13 mouse cellular contexts compared by ENCODE assay signal in the genomic region with DNA sequence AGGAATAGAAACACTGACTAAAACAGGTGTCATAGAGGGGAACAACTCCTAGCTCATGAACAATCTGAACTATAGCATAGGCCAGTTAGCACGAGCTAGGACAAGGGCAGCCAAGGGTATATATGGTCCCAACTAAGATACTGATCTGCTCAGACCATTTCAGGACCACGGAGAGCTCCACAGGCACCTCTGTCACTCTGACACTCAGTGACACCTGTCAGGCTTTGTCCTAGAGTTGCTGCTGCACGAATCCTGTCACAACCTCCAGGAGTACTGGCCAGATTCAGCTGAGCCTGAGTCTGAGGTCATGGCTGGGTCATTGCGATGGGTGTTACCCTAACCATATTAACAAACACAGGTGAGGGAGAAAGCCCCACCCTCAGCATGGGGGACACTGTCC. TPM values are rescaled to one million over a fixed set of nuclear protein-coding genes. Genes with fewer than 3 reads are reported as not detected.
DNase-seq lines count a peak whose midpoint lies in the region; ATAC-seq lines count a peak whose summit lies in the region.
"Had no signal": no experiment of that assay in that cellular context is flagged by ENCODE, and none has a peak within 500 bp of the region (broad histone marks: within the 10 kb centered on the region; RNA-seq: fewer than 3 reads in every experiment).

No protein-coding gene starts in this region.

- H3K4me3 ChIP-seq in forebrain, embryonic 10.5 days = no peak overlapping the region
- no peak overlapping the region for H3K4me3 ChIP-seq in forebrain, embryonic 15.5 days
- no peak overlapping the region for H3K4me3 ChIP-seq in heart, embryonic 12.5 days
- H3K4me3 ChIP-seq: limb, embryonic 12.5 days had no signal

- 36% methylated on average over 4 of the region's 4 CpGs for WGBS in forebrain, embryonic 10.5 days
- 38% methylated on average over 4 of the region's 4 CpGs for WGBS in forebrain, embryonic 15.5 days
- WGBS in heart, embryonic 12.5 days = 28% methylated on average over 4 of the region's 4 CpGs

- no peak for ATAC-seq in forebrain, embryonic 15.5 days (replicated peaks)
- peak; percentile 71 for ATAC-seq in megakaryocyte progenitor cell, adult 5-6 weeks (replicated peaks; ENCODE audit: poor library complexity)
- no peak for ATAC-seq in heart, embryonic 12.5 days (ENCODE audit: insufficient number of reproducible peaks, low FRiP score)
- ATAC-seq: inflammation-experienced regulatory T-cells, adult 6 months; Patski had no signal

- H3K36me3 ChIP-seq in forebrain, embryonic 10.5 days (replicated peaks) = peaks cover 2% of the 10 kb centered on the region; the same call in 1 of the 2 replicates
- H3K36me3 ChIP-seq in forebrain, embryonic 15.5 days = no peaks in the 10 kb centered on the region
- no peaks in the 10 kb centered on the region for H3K36me3 ChIP-seq in heart, embryonic 12.5 days

- H3K27ac ChIP-seq in forebrain, embryonic 10.5 days = no peak overlapping the region
- H3K27ac ChIP-seq in forebrain, embryonic 15.5 days (replicated peaks) = no peak overlapping the region
- H3K27ac ChIP-seq in heart, embryonic 12.5 days (ENCODE audit: poor library complexity, severe bottlenecking) = no peak overlapping the region
- H3K27ac ChIP-seq: limb, embryonic 12.5 days had no signal

- peaks cover 25% of the 10 kb centered on the region for H3K4me1 ChIP-seq in forebrain, embryonic 10.5 days
- H3K4me1 ChIP-seq in forebrain, embryonic 15.5 days = 0 out of 2 replicates have a peak, but pooled peaks cover under 1% of the 10 kb centered on the region
- H3K4me1 ChIP-seq in heart, embryonic 12.5 days (replicated peaks) = no peaks in the 10 kb centered on the region
- H3K4me1 ChIP-seq: limb, embryonic 12.5 days had no signal

- no peak overlapping the region for H3K9ac ChIP-seq in forebrain, embryonic 15.5 days (replicated peaks)
- H3K9ac ChIP-seq in heart, embryonic 12.5 days = no peak overlapping the region
- H3K9ac ChIP-seq: limb, embryonic 12.5 days had no signal

- no peaks in the 10 kb centered on the region for H3K9me3 ChIP-seq in forebrain, embryonic 10.5 days
- no peaks in the 10 kb centered on the region for H3K9me3 ChIP-seq in forebrain, embryonic 15.5 days
- peaks cover 3% of the 10 kb centered on the region for H3K9me3 ChIP-seq in heart, embryonic 12.5 days (replicated peaks)
- H3K9me3 ChIP-seq: limb, embryonic 12.5 days had no signal

- no peaks in the 10 kb centered on the region for H3K27me3 ChIP-seq in forebrain, embryonic 10.5 days (ENCODE audit: poor library complexity, severe bottlenecking)
- no peaks in the 10 kb centered on the region for H3K27me3 ChIP-seq in forebrain, embryonic 15.5 days
- H3K27me3 ChIP-seq in heart, embryonic 12.5 days (replicated peaks) = no peaks in the 10 kb centered on the region
- H3K27me3 ChIP-seq: limb, embryonic 12.5 days; Patski had no signal

- peak; percentile 21 for DNase-seq in forebrain, embryonic 10.5 days (ENCODE audit: extremely low spot score, low spot score)
- DNase-seq in A20 (ENCODE audit: low read depth, low spot score) = peak; percentile 49
- DNase-seq in c-Kit-positive CD71-positive TER-119-positive erythroid progenitor cells, embryonic 14.5 days (ENCODE audit: low spot score) = peak; percentile 45
- DNase-seq in right cerebral cortex, postnatal 14 days = no peak
- no peak for DNase-seq in testis, postnatal 10 days (ENCODE audit: low spot score)
- DNase-seq: cerebellum, adult 2 months; gastrocnemius, postnatal 36 days had no signal

- no peak overlapping the region for H3K4me2 ChIP-seq in forebrain, embryonic 15.5 days (replicated peaks)
- no peak overlapping the region for H3K4me2 ChIP-seq in heart, embryonic 12.5 days
- H3K4me2 ChIP-seq: limb, embryonic 12.5 days had no signal

RNA-seq across cellular contexts. Expression of a gene that starts 29.9 kb away (rescaled TPM):
- polyA plus RNA-seq in forebrain, embryonic 10.5 days (2016; fragmentation: Nextera tagmentation; extraction: Ambion mirVana) = 5.1 and 5.9 TPM in 2 replicates
- 10.3 and 10.7 TPM in 2 replicates for polyA plus RNA-seq in forebrain, embryonic 15.5 days (2015; fragmentation: Nextera tagmentation; extraction: Ambion mirVana)
- total RNA-seq in megakaryocyte progenitor cell, adult 5-6 weeks (2015) = not detected in 2 replicates
- not detected in 2 replicates for total RNA-seq in megakaryocyte progenitor cell, adult 5-6 weeks (2017)
- 1.4 TPM in 2 replicates for polyA plus RNA-seq in heart, embryonic 12.5 days (2016; fragmentation: Nextera tagmentation; extraction: Ambion mirVana)
- polyA plus RNA-seq: inflammation-experienced regulatory T-cells, adult 6 months had no signal

RNA-seq across cellular contexts. Expression of a gene that starts 30.4 kb away (rescaled TPM):
- polyA plus RNA-seq in forebrain, embryonic 10.5 days (2016; fragmentation: Nextera tagmentation; extraction: Ambion mirVana) = 44.3 and 48.2 TPM in 2 replicates
- polyA plus RNA-seq in forebrain, embryonic 15.5 days (2015; fragmentation: Nextera tagmentation; extraction: Ambion mirVana) = 41.0 and 41.6 TPM in 2 replicates
- 18.0 and 18.2 TPM in 2 replicates for total RNA-seq in megakaryocyte progenitor cell, adult 5-6 weeks (2015)
- total RNA-seq in megakaryocyte progenitor cell, adult 5-6 weeks (2017) = 21.4 and 25.7 TPM in 2 replicates
- polyA plus RNA-seq in heart, embryonic 12.5 days (2016; fragmentation: Nextera tagmentation; extraction: Ambion mirVana) = 31.4 and 33.2 TPM in 2 replicates

RNA-seq across cellular contexts. Expression of a gene that starts 32.2 kb away (rescaled TPM):
- 3.6 and 3.7 TPM in 2 replicates for polyA plus RNA-seq in forebrain, embryonic 10.5 days (2016; fragmentation: Nextera tagmentation; extraction: Ambion mirVana)
- polyA plus RNA-seq in forebrain, embryonic 15.5 days (2015; fragmentation: Nextera tagmentation; extraction: Ambion mirVana) = 4.2 TPM in 1 of 2 replicates, not detected in the other
- total RNA-seq in megakaryocyte progenitor cell, adult 5-6 weeks (2015) = 1.6 and 8.0 TPM in 2 replicates
- total RNA-seq in megakaryocyte progenitor cell, adult 5-6 weeks (2017) = not detected in 2 replicates
- polyA plus RNA-seq in heart, embryonic 12.5 days (2016; fragmentation: Nextera tagmentation; extraction: Ambion mirVana) = 4.0 TPM in 1 of 2 replicates, not detected in the other
- polyA plus RNA-seq: cerebellum, adult 2 months; Patski had no signal

RNA-seq across cellular contexts. Expression of a gene that starts 51.6 kb away (rescaled TPM):
- 120 and 132 TPM in 2 replicates for polyA plus RNA-seq in forebrain, embryonic 10.5 days (2016; fragmentation: Nextera tagmentation; extraction: Ambion mirVana)
- polyA plus RNA-seq in forebrain, embryonic 15.5 days (2015; fragmentation: Nextera tagmentation; extraction: Ambion mirVana) = 123 and 124 TPM in 2 replicates
- total RNA-seq in megakaryocyte progenitor cell, adult 5-6 weeks (2015) = 218 and 306 TPM in 2 replicates
- 305 and 370 TPM in 2 replicates for total RNA-seq in megakaryocyte progenitor cell, adult 5-6 weeks (2017)
- 76.4 and 79.9 TPM in 2 replicates for polyA plus RNA-seq in heart, embryonic 12.5 days (2016; fragmentation: Nextera tagmentation; extraction: Ambion mirVana)

Comparison
In these comparisons a context has a peak if more than half of its experiments do, and no peak if none do; other contexts are left out.
1. DNase-seq: peak in forebrain, embryonic 10.5 days (single experiment), A20 (single experiment) and c-Kit-positive CD71-positive TER-119-positive erythroid progenitor cells, embryonic 14.5 days (single experiment); none in right cerebral cortex, postnatal 14 days (single experiment) and testis, postnatal 10 days (single experiment).